Mouse (Mus musculus) urinary bladder, postnatal 14 days (tissue): ENCODE measurements around the gene Apbb2.

Source experiments
- DNase-seq: peaks from one replicate; pipeline ENCODE4 v3.0.0; 2021; ENCODE audit warnings: low spot score

Apbb2 gene

DNA sequence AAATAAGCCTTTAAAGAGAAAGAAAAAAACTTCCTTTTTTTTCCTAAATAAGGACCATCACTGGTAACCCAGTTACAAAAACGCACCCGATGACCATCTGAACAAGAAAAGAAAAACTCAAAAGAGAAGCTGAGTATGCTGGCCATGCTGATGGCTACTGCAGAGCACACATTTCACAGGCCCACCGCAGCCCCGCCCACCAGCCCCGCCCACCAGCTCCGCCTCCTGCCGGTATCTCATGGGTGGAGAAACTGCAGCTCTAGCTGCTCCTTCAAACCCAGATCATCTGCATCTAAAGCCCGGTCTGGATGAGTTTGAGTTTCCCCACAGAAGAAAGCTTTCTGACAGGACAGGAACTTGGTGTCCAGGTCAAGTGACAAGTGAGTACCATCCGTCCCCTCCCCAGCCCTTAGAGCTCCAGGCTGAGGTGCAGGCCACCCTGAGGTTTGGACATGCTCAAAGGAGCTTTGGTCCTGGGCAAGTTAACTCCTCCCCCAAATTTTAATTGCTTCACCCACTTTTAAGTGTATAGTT is 16.2 kb downstream of the Apbb2 start:
- DNase-seq, result no peak

DNA sequence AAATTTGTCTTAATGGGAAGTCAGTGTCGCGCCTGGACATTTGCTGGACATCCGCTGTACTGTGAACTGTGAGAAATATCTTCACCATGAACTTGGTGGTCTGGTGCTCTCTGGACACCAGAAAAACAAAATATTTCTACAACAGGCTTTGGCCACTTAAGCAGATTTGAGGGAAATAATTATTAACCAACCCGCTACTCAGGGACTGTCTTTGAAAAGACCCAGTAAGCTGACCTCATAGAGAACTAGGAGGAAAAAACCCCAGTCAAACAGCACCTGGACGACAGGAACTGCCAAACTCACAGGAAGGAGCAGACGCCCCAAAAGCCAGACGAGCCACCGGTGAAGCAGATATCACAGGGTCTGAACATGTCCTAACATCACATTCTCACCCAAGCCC is 18.2 kb downstream of the Apbb2 start:
- no peak for DNase-seq

DNA sequence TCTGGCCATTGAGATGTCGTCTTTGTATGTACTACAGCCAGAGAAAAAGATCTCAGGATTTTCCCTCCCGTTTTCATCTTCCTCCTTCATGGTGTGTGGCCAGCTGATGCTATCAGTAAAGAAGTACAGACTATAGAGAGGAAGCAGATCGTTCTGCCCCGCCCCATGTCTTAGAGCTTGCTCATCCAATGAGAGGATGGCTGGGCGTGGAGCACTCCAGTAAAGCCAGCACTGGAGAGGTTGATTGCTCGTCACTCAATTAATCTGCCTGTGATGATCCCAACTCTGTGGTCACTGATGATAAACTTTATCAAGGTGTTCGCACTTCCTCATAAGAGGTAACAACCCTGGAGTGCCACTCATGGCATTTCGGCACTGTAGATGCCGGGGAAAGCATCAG is 18.7 kb downstream of the Apbb2 start:
- peak; percentile 55 for DNase-seq

DNA sequence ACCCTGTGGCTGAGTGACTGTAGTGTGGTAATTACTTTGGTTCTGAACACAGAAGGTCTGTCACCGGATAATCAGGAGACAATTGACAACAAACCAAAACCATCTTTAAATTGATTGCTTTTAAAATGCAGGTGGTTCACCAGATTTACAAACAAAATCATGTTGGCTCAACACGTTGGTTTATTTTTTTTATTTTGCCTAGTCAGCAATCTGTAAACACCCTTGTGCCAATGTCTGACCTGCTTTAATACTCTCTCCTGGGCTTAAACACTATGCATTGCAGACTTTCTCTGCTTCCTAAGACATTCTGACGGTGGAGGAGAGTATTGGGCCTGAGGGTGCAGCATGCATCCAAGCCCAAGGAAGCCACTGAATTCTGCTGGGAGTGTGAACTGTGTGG is 22.3 kb downstream of the Apbb2 start:
- DNase-seq, result no peak

DNA sequence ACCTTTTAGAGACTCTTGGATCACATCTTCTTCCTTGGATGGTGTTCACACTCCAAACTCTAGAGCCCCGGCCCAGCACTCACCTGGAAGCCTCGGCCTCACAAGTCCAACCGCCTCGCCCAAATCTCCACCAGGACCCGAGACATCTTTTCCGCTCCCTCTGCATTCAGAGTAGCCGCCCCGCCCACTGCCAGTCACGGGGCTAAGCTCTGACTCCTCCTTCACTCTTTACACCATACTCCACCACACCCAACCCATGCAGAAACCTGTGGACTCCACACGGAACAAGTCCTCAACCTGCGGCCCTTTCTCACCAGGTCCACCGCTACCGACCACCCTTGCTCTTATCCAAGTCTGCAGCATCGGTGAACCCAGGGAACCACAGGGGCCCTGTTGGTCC is 23.7 kb downstream of the Apbb2 start:
- no peak for DNase-seq

DNA sequence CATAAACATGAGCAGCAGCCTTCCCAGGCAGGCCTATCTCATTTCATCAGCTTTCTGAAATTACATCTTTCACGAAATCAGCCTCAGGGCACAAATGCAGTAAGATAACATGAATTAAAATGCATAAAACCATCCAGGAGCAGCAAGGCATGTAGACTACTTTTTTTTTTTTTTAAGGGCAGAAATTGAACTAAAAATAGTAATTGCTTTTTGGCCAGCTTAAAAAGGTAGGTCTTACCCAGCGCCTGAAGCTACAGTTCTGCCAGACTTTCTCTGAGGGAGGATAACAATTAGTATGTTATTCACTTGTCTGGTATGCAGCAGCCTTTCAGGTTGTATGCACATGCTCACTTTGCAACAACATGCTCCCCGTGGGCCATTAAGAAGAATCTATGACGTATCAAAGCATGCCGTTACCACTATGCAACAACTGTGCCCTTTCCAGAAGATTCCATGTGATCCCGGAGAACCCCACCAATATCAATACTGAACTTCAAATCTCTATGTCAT is 32.3 kb downstream of the Apbb2 start:
- no peak for DNase-seq

DNA sequence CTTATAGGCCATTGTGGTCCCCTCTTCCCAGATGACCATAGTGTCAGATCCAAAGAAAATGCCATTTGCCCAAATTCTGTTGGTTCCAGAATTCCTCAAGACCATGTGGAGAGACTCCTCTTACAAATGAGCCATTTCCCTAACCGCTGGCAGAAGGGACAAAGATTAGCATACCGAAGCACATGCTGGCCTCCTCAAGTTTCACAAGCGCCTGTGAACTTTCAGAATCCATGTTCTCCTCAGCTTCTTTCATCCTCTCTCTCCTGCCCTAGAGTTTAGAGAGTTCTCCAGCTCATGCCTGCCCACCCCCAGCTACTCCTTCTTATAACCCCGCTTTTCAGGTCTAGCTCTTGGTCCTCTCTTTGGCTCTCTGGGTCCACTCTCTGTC is 35.6 kb downstream of the Apbb2 start:
- DNase-seq, result no peak

DNA sequence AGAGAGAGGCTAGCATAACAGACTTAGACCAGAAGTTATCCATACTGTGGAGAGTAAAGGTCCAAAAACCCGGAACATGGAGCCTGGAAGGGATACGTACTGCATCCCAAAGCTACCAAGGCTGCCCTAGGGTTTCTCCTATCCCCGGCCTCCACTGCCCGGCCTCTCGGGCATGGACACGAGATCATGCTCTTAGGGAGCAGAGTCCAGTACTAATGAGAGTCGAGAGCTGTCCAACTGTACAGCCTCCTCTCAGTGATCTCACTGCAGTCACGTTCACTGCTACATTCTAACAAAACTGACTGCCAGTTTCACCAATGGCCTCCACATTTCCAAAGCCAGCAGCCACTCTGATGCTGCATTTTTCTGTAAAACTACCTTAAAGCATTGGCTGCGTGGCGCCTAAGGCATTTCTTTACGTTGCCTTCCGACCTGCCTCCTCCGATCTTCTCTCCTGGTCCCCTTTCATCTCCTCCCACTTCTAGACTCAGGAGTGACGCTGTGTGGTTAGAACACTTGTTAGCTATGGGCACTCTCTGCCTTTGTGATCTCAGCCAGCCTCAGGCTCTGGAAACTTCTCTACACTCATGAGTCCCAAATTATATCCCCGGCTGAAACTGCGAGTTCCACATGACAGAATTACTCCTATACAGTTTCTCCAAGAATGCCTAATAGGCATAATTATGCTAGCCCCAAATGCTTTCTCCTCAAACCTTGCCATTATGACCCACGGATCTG is 36.1 kb downstream of the Apbb2 start:
- no peak for DNase-seq

DNA sequence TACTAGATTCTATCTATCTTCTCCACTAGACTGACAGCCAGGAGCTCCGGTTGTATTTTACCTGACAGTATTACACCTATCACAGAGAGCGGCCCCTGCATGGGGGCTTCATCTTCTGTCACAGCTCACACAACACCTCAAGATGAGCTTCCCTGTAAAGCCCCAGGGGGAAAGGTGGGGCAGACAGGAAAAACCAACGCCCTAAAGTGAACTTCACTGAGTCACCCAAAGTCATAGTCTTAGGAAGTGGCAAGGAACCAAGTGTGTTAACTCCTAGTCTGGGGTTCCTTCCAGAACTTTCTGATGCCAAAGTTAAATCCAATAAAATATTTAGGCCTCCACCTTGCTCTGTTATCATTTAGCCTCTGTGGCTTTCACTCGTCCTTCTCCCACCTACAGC is 39.5 kb downstream of the Apbb2 start:
- no peak for DNase-seq

DNA sequence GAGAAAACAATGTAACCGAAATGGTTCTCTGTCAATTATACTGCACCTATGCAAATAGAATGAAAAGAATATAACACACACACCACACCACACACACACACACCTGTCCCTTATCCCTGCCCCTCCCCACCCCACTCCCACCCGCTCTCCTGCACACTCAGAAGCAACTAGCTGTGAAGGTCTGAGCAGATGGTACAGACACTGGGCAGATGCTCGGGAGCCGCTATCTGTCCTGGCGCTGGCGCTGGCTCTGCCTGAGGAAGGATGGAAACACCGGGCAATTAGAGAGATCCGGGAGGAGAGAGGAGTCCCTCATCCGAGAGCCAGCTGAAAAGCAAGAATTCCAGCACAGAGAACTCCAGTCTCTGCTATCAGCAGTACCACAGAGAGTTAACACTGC is 42.3 kb downstream of the Apbb2 start:
- no peak for DNase-seq

DNA sequence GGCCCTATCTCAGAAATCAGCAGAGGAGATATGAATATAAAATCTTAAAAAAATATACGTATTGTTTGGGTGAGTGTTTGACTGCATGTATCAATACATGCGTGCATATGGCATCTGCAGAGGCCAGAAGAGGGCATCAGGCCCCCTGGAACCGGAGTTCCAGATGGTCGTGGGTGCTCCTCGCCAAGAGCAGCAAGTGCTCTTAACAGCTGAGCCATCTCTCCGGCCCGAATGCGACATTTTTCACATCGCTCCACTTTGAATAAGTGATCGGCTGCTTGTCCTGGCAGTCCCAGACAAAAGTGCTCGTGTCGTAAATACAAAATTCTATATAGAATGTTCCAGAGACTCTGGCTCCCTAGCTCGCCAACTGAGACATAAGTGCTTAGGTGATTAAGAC is 43.4 kb downstream of the Apbb2 start:
- no peak for DNase-seq

DNA sequence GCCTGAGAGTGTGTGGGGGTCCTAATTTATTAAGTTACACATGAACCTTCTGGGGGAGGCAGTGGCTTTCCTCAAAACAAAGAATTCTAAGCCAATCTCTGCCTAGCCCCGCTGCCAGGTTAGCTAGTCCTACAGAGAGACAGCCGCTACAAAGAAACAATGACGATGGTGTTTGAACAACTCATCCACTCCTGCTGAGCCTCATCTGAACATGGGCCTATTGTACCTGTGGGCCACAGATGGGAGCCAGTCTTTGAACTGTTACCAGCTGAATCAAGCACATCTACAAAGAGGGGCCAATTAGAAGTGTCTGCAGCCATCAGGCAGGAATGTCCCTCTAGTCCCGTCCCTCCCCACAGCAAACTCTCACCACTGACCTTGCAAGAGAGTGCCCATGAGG is 45.3 kb downstream of the Apbb2 start:
- no peak for DNase-seq

DNA sequence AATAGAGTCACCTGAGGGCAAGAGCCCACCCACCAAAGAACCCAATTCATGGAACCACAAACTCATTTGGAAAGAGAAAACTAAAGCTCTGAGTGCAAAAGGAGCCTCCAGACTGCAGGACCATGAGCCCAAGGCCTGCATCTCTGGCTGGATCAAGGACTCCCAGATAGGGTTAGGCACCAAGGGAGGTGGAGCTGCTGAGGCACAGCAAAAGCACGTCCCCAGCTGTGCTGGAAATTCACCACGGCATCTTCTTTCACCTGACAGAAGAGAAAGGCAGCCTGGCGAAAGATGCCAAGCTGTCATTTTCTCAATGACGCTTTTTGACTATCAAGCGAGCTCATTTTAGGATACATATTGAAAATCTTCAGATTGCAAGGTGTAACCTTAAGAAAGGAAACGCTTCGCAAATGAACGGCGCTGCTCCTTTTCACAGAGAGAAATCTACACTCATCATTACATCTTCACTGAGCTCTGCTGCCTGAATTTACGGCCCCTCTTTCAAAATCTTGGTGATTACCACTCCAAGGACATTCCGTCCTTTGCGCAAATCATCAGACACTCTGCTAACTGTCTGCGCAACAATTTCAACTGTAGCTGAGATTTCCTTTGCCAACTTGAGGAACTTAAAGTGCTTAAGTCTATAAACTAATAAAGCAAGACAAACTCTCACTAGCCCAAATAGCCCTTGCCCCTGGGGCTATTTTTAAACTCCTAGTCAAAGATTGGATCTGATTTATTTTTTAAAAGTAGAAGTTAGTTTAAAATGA is 46.3 kb downstream of the Apbb2 start:
- DNase-seq, result peak; percentile 46

DNA sequence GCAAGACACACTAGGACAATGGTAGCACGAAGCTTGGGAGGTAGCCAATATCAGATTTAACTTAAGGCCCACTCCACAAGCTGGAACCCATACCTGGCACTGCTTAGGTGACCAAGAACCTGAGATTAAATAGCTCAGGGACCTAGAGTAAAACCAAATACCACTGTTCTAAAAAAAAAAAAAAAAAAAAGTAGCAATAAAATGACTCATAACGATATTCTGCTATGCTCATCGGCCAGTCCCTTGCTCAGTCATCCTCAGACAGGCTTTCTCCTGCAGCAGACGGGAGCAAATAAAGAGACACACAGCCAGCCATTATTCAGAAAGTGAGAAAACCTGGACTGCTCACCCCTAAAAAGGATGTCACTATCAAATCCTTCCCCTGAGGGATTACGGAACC is 47.9 kb downstream of the Apbb2 start:
- no peak for DNase-seq

DNA sequence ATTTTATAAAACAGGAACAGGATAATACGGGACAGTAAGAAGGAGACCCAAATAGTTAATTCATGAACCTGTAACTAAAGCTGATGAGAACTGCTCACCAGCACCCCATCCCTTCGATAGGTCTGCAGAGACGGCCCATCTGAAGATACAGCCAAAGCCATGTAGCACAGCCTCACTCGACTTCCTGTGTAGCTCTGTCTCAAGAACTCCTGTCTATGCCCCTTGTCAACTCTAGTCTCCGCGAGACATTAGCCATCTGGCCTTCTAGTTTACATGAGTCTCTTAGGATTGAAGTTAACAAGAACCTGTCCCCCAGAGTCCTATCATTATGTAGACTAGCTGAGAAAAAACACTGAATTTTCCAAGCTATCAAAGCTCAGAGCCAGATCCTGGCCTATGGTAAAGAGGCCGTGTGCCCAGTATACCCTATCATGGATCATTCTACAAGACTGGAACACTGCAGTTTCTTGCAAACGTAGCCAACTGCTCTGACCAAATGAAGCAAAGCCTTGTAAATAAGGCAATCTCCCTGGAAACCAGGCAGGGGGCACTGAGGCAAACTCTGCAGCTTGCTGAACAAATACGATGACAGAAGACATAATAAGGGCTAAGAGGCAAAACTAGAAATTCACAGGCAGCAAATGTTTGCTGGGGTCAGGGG is 49.3 kb downstream of the Apbb2 start:
- no peak for DNase-seq

DNA sequence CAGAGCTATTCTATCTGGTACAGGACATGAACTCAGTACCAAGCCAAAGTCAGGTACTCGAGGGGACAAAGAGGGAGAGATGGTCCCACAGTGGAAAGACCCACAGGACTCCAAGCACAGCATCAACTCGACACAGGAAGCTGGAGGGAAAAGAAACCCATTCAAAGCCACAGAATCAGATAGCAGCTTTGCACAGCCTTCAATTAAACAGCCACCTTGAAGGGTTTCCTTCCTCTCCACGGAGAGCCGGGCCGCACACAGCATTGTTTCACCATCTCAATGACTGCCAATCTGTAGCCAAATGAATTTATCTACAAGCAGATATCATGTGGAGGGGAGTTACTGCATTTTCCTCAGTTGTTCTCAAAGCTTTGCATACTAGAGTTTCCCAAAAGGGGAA is 50.6 kb downstream of the Apbb2 start:
- DNase-seq, result no peak

DNA sequence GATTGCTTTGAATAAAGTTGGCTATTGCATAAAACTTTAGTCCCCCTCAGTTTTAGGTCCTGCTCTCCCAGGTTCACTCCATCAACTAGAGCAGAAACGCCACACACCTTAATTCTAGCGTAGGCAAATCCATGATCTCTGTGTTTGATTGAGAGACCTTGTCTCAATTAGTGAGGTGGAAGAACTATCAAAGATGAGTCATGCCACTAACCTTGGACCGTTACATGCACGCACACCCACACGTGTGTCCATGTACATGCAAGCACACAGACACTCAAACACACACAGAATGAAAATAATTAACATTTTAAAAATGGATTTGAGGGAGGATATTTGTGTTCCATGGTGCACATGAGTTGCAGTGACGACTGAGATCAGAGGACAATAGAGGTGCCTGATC is 51.2 kb downstream of the Apbb2 start:
- no peak for DNase-seq

DNA sequence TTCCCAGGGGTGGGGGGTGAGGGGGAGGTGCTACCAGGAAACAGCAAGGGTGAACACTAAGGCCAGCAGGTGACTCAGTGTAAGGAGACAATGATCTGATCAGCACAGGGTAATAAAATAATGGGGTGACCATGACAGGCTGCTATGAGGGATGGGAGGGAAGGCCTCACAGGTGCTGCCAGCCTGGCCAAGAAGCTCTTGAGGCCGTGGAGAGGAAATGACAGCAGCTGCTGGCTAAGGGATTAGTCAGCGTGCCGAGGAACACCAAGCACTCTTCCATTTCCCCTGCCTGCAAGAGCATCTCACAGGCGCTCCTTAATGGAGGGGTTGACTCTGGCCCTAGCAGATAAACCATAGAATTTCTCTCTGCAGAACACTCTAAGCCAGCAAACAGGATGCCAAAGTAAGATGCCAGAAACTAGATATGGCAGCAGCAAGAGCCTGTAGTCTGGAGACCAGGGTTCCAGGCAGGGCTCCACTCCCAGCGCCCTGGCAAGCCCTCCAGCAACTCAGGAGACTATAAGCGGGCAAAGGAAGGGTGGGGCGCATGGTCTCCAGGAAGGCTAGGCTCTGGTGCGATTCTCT is 58.9 kb downstream of the Apbb2 start:
- DNase-seq, result peak; percentile 25

DNA sequence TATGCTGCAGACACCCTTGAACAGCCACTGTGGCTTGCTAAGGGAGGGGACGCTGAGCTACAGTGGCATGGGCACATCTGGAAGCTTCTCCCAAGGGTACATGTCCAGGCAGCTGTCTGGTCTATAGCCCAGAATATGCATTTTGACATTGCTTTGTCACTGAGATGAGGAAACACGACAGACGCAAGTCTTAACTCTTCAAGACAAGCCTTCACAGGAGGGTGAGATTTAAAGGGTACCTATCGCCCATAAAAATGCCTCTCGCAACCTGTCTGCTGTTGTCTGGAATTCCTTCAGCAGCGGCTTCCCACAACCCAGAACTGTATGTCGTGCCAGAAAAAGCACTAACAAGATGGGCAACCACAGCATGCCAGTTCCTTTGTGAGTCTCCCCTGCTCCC is 60.5 kb downstream of the Apbb2 start:
- DNase-seq, result no peak

DNA sequence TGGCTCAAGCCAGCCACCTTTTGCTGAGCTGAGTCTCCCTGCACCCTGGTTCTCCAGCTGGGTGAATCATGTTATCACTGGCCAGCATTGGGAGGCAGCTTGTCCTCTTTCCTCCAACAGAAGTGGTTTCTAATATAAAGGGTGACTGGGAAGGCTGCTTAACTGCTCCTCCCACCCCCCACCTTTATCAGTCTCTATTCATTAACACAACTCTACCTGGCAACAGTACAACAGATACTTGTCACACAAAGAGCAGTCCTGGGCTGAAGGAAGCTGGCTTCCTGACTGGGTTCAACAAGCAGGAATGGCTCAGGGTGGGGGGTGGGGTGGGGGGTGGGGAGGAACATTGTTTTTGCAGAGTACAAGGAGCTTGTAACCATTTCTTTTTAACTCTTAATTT is 64.7 kb downstream of the Apbb2 start:
- no peak for DNase-seq

DNA sequence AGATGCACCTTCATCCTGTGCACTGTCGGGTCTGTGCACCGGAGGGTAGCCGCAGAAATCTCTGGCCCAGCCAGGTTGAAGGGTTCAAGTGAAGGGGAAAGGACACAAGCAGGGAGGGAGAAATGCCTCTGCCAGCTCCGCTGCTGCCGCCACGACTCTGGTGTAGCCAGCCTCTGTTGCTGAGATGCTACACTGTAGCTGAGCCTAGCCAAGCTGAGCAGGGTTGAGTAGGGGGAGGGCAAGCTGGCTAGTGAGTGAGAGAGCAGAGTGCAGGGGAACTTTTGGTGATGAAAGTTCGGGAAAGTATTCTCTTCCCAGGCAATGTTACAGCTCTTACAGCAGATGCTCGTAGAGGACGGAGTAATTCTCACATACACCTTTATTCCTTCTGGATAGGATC is 66.3 kb downstream of the Apbb2 start:
- no peak for DNase-seq

DNA sequence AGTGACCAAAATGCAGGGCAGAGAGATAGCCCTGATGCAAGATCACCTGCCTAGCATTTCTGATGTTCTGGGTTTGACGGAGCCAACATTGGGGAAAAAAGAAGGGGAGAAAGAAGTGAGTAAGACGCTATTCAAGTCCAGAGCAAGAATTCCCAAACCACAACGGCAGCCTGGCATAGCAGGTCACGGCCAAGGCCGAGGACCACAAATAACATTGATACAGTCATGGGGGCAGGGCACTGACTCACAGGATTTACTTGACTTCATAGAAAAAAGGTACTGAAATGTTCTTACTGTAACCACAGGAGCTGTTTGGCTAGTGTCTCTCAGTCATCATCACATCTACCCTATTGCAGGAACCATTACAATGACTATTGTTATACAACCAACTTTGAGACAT is 68.3 kb downstream of the Apbb2 start:
- DNase-seq, result no peak

DNA sequence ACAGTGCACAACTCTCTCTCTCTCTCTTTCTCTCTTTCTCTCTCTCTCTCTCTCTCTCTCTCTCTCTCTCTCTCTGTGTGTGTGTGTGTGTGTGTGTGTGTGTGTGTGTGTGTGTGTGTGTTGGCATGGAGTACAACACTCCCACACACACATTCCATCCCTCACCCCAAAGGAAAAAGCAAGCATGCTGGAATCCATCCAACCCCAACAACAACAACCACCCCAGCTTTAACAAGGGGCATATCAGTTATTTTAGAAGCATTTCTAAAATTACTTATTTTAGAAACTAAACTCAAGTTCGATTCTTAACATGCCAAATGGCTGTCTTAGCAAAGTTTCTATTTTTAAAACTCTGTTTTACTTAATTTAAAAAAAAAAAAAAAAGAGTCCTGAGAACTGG is 68.9 kb downstream of the Apbb2 start:
- DNase-seq, result no peak
